Mouse (Mus musculus) testis, adult 2 months (tissue): Measurements from ENCODE around the gene Tsc1. TPM values are rescaled to one million over a fixed set of nuclear protein-coding genes. Genes with fewer than 3 reads are reported as not detected.

Experiments used
- H3K27ac ChIP-seq: fragments of 200-500 bp; 2 replicates; pipeline ENCODE4 v1.5.1; 2012; ENCODE audit warnings: low read depth, low read length; ENCODE audit not compliant: control insufficient read depth, insufficient read depth
- H3K27me3 ChIP-seq: fragments of 200-500 bp; 2 replicates; pipeline ENCODE4 v1.6.1; 2012; ENCODE audit warnings: mild to moderate bottlenecking, low read length, moderate library complexity; ENCODE audit not compliant: control insufficient read depth, insufficient read depth
- H3K36me3 ChIP-seq: fragments of 200-500 bp; 2 replicates; pipeline ENCODE4 v1.6.1; 2012; ENCODE audit warnings: mild to moderate bottlenecking, low read length; ENCODE audit not compliant: control insufficient read depth, insufficient read depth
- H3K4me1 ChIP-seq: fragments of 200-500 bp; 2 replicates; pipeline ENCODE4 v1.6.1; 2012; ENCODE audit warnings: low read length; ENCODE audit not compliant: control insufficient read depth, insufficient read depth
- H3K4me3 ChIP-seq: fragments of 200-500 bp; 2 replicates; pipeline ENCODE4 v1.5.1; 2012; ENCODE audit warnings: low read depth, mild to moderate bottlenecking, low read length, moderate library complexity, mixed read lengths; ENCODE audit not compliant: control insufficient read depth
- CTCF ChIP-seq: fragments of 200-500 bp; IDR thresholded peaks from 2 replicates; pipeline ENCODE4 v1.5.1; 2012; ENCODE audit warnings: low read depth, mild to moderate bottlenecking, inconsistent platforms, low read length, moderate library complexity; ENCODE audit not compliant: control insufficient read depth, insufficient read depth, insufficient replicate concordance
- POLR2A ChIP-seq: fragments of 200-500 bp; IDR thresholded peaks from 2 replicates; pipeline ENCODE4 v1.6.1; 2012; ENCODE audit warnings: low read depth, mild to moderate bottlenecking, inconsistent platforms, low read length, moderate library complexity; ENCODE audit not compliant: control insufficient read depth
- polyA plus RNA-seq: library from polyadenylated mRNA; depleted of rRNA; stranded (reverse); fragments of >200 nt; gene quantifications from 2 replicates; pipeline ENCODE4 v1.2.3, GENCODE M21; 2012

The Tsc1 gene
- polyA plus RNA-seq, 1 experiment = 21.6 TPM

- H3K27ac ChIP-seq = no peak overlapping the region
- H3K4me1 ChIP-seq = no peaks in the 10 kb centered on the region
- no peak for TF ChIP-seq POLR2A
- TF ChIP-seq CTCF = peak; percentile 58; the same call in 1 of the 2 replicates
- no peaks in the 10 kb centered on the region for H3K27me3 ChIP-seq
- no peak overlapping the region for H3K4me3 ChIP-seq
- H3K36me3 ChIP-seq = peaks cover 2% of the 10 kb centered on the region
Measured at GRCm38 (mm10) chr2:28688431-28688830, 47.4 kb downstream of the Tsc1 start.

- no peak overlapping the region for H3K4me3 ChIP-seq
- no peaks in the 10 kb centered on the region for H3K27me3 ChIP-seq
- TF ChIP-seq POLR2A (no peak), CTCF (no peak)
- no peaks in the 10 kb centered on the region for H3K36me3 ChIP-seq
- no peak overlapping the region for H3K27ac ChIP-seq
- no peaks in the 10 kb centered on the region for H3K4me1 ChIP-seq
Measured at GRCm38 (mm10) chr2:28692692-28693091, 51.7 kb downstream of the Tsc1 start.

GRCm38 (mm10) chr2:28698566-28698965 is 57.5 kb downstream of the Tsc1 start:
- H3K27me3 ChIP-seq = no peaks in the 10 kb centered on the region
- H3K4me1 ChIP-seq = peaks cover 15% of the 10 kb centered on the region
- H3K4me3 ChIP-seq = peak overlapping the region; percentile 96
- TF ChIP-seq POLR2A = no peak
- no peaks in the 10 kb centered on the region; the same call in 1 of the 2 replicates for H3K36me3 ChIP-seq
- H3K27ac ChIP-seq = peak overlapping the region; percentile 30; the same call in 1 of the 2 replicates

GRCm38 (mm10) chr2:28699361-28700335 is 58.6 kb downstream of the Tsc1 start, which contains the start of the genes Spaca9 and Ak8:
TSS of gene Spaca9 (minus strand) at chr2:28699727.
TSS of gene Ak8 (plus strand) at chr2:28700164.
- peak within 1 kb of the TSS; percentile 75 for H3K27ac ChIP-seq

GRCm38 (mm10) chr2:28701646-28702262 is 60.7 kb downstream of the Tsc1 start:
- Histone ChIP-seq H3K4me1 (peaks cover 15% of the 10 kb centered on the region), H3K27ac (no peak overlapping the region), H3K36me3 (no peaks in the 10 kb centered on the region; the same call in 1 of the 2 replicates), H3K27me3 (no peaks in the 10 kb centered on the region), H3K4me3 (peak overlapping the region; percentile 96)
- TF ChIP-seq POLR2A (no peak), CTCF (no peak)

More at GRCm38 (mm10) chr2:28699361-28700335, 58.6 kb downstream of the Tsc1 start, which contains the start of the genes Spaca9 and Ak8:
- no peaks in the 10 kb centered on the region; the same call in 1 of the 2 replicates for H3K36me3 ChIP-seq
- H3K27me3 ChIP-seq = no peaks in the 10 kb centered on the region
- peak within 1 kb of the TSS; percentile 96 for H3K4me3 ChIP-seq
- TF ChIP-seq POLR2A (peak; percentile 92), CTCF (no peak)
- H3K4me1 ChIP-seq = peaks cover 15% of the 10 kb centered on the region

- Histone ChIP-seq H3K36me3 (no peaks in the 10 kb centered on the region), H3K27ac (no peak overlapping the region), H3K27me3 (no peaks in the 10 kb centered on the region), H3K4me3 (no peak overlapping the region), H3K4me1 (peaks cover 5% of the 10 kb centered on the region)
- TF ChIP-seq POLR2A (no peak), CTCF (no peak)
Measured at GRCm38 (mm10) chr2:28706106-28706636, 65.1 kb downstream of the Tsc1 start.

- Histone ChIP-seq H3K27ac (no peak overlapping the region), H3K36me3 (no peaks in the 10 kb centered on the region), H3K4me1 (peaks cover 5% of the 10 kb centered on the region), H3K27me3 (no peaks in the 10 kb centered on the region), H3K4me3 (no peak overlapping the region)
- TF ChIP-seq POLR2A = no peak
- no peak for TF ChIP-seq CTCF
Measured at GRCm38 (mm10) chr2:28706787-28707186, 65.8 kb downstream of the Tsc1 start.
